Mouse (Mus musculus) intestine, postnatal 0 days (tissue): ENCODE data around the gene Rab3a. TPM values are rescaled to one million over a fixed set of nuclear protein-coding genes. Genes with fewer than 3 reads are reported as not detected.

ENCODE experiments used
- ATAC-seq: fragments of 200-750 bp; cut with Nextera tagmentation; 2 replicates; pipeline ENCODE4 v1.8.0; 2017; ENCODE audit warnings: mild to moderate bottlenecking, moderate TSS enrichment, moderate library complexity
- H3K27ac ChIP-seq: fragments of 300-500 bp; sonication (generic); 2 replicates; pipeline ENCODE4 v1.5.1; 2014; ENCODE audit warnings: mild to moderate bottlenecking, low read depth, low read length, moderate library complexity
- H3K27me3 ChIP-seq: fragments of 300-500 bp; sonication (generic); replicated peaks from 2 replicates; pipeline ENCODE4 v1.6.1; 2014; ENCODE audit warnings: low read length, mixed read lengths; ENCODE audit not compliant: control insufficient read depth, insufficient read depth
- H3K36me3 ChIP-seq: fragments of 300-500 bp; sonication (generic); 2 replicates; pipeline ENCODE4 v1.6.1; 2014; ENCODE audit warnings: mild to moderate bottlenecking, moderate library complexity; ENCODE audit not compliant: control insufficient read depth, insufficient read depth
- H3K4me1 ChIP-seq: fragments of 300-500 bp; sonication (generic); replicated peaks from 2 replicates; pipeline ENCODE4 v1.6.1; 2014; ENCODE audit warnings: antibody characterized with exemption, low read length, mixed read lengths; ENCODE audit not compliant: control insufficient read depth, insufficient read depth
- H3K4me2 ChIP-seq: fragments of 300-500 bp; sonication (generic); replicated peaks from 2 replicates; pipeline ENCODE4 v1.6.1; 2014; ENCODE audit warnings: low read depth, mild to moderate bottlenecking, moderate library complexity
- H3K4me3 ChIP-seq: fragments of 300-500 bp; sonication (generic); 2 replicates; pipeline ENCODE4 v1.5.1; 2014; ENCODE audit warnings: low read depth, low read length
- H3K9ac ChIP-seq: fragments of 300-500 bp; sonication (generic); 2 replicates; pipeline ENCODE4 v1.6.1; 2014; ENCODE audit warnings: mild to moderate bottlenecking, low read depth, low read length
- H3K9me3 ChIP-seq: fragments of 300-500 bp; sonication (generic); 2 replicates; pipeline ENCODE4 v1.6.1; 2016; ENCODE audit warnings: mixed run types; ENCODE audit not compliant: control insufficient read depth
- CTCF ChIP-seq: sonication (generic); IDR thresholded peaks from 2 replicates; pipeline ENCODE4 v1.5.1; 2016; ENCODE audit warnings: low read depth, mild to moderate bottlenecking, control low read depth, antibody characterized with exemption, moderate library complexity
- WGBS: fragments of 180-500 bp; shearing (Covaris S2); extraction: QIAGEN DNeasy Blood & Tissue Kit; methylation state at CpG from one replicate; pipeline ENCODE4 v1.1.7; 2014; 5-methylcytosine and 5-hydroxymethylcytosine counted together
- polyA plus RNA-seq: library from polyadenylated mRNA; unstranded; fragments of >200 nt; fragmentation: Nextera tagmentation; extraction: Ambion mirVana; gene quantifications from 2 replicates; pipeline ENCODE4 v1.2.1, GENCODE M21; 2015

Gene Rab3a
- 18.8 and 19.5 TPM in 2 replicates for polyA plus RNA-seq

- no peaks in the 10 kb centered on the region for H3K27me3 ChIP-seq
- peaks cover 25% of the 10 kb centered on the region for H3K36me3 ChIP-seq
- H3K4me1 ChIP-seq: peaks cover 5% of the 10 kb centered on the region
- peak within 1 kb of the TSS; percentile 78 for H3K27ac ChIP-seq
- H3K9ac ChIP-seq: peak within 1 kb of the TSS; percentile 63
- 7% methylated on average over 37 of the region's 37 CpGs for WGBS
- peak within 1 kb of the TSS; percentile 80 for H3K4me3 ChIP-seq
- peak; percentile 96 for ATAC-seq
- no peaks in the 10 kb centered on the region for H3K9me3 ChIP-seq
- no peak for TF ChIP-seq CTCF
- peak within 1 kb of the TSS; percentile 97 for H3K4me2 ChIP-seq
These were observed at the start of gene Rab3a for GRCm38 (mm10) chr8:70754043-70754870. Gene Rab3a (plus strand): TSS chr8:70754679.

GRCm38 (mm10) chr8:70708281-70708680 is 46.2 kb upstream of the Rab3a start:
- H3K4me2 ChIP-seq: no peak overlapping the region
- no peaks in the 10 kb centered on the region; the same call in none of the 2 replicates for H3K36me3 ChIP-seq
- TF ChIP-seq CTCF: no peak
- no peaks in the 10 kb centered on the region for H3K4me1 ChIP-seq
- no peak overlapping the region for H3K4me3 ChIP-seq
- WGBS: 88% methylated on average over 14 of the region's 14 CpGs
- H3K9ac ChIP-seq: no peak overlapping the region
- H3K27me3 ChIP-seq: no peaks in the 10 kb centered on the region
- ATAC-seq: no peak
- H3K27ac ChIP-seq: no peak overlapping the region
- no peaks in the 10 kb centered on the region for H3K9me3 ChIP-seq

DNA sequence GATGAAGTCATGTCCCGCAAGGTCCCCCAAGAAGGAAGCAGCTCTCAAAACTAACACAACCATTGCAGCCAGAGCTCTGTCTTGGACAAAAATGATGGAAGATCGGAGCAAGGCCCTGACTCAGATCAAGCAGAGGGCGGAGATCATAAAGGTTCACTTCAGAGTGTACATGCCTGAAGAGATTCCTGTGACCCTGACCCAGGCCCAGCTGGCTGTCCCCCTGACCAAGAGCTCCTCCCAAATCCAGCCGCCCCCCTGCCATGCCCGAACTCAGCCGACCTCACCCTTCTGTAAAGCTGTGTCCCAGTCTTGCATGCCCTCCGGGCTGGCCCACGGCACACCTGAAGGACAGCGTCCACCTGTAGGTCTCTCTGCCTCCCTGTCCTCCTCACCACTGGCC is 44.7 kb upstream of the Rab3a start:
- H3K4me3 ChIP-seq: no peak overlapping the region
- no peak for TF ChIP-seq CTCF
- H3K9ac ChIP-seq: no peak overlapping the region
- no peaks in the 10 kb centered on the region for H3K9me3 ChIP-seq
- no peaks in the 10 kb centered on the region for H3K4me1 ChIP-seq
- H3K27ac ChIP-seq: no peak overlapping the region
- no peak overlapping the region for H3K4me2 ChIP-seq
- no peak for ATAC-seq
- H3K27me3 ChIP-seq: no peaks in the 10 kb centered on the region
- WGBS: 91% methylated on average over 9 of the region's 9 CpGs
- no peaks in the 10 kb centered on the region for H3K36me3 ChIP-seq

DNA sequence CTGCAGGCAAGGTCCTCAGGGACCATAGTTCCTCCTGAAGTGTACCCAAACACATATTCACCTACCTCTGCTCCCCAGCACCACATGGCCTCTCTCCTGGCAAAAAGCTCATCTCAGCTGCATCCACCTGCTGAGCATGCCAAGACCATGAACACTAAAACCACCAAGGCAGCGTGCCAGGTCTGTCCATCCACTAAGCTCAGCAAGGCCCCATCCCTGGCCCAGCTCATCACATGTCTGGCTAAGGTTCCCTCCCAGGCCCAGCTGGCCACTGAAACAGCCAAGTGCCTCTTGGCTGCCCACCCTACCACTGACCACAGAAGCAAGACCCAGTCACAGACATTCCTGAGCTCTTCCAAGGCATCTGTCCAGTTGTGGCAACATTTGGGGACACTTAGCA is 44.2 kb upstream of the Rab3a start:
- no peak for TF ChIP-seq CTCF
- Histone ChIP-seq H3K4me3 (no peak overlapping the region), H3K27ac (no peak overlapping the region), H3K36me3 (no peaks in the 10 kb centered on the region), H3K9me3 (no peaks in the 10 kb centered on the region), H3K4me2 (no peak overlapping the region), H3K4me1 (no peaks in the 10 kb centered on the region), H3K27me3 (no peaks in the 10 kb centered on the region), H3K9ac (no peak overlapping the region)
- WGBS: 86% methylated on average over 1 of the region's 1 CpGs
- no peak for ATAC-seq

- Histone ChIP-seq H3K36me3 (no peaks in the 10 kb centered on the region), H3K27ac (no peak overlapping the region), H3K27me3 (no peaks in the 10 kb centered on the region), H3K9ac (no peak overlapping the region), H3K4me1 (no peaks in the 10 kb centered on the region), H3K4me2 (no peak overlapping the region), H3K4me3 (no peak overlapping the region), H3K9me3 (no peaks in the 10 kb centered on the region)
- WGBS: 86% methylated on average over 11 of the region's 11 CpGs
- no peak for TF ChIP-seq CTCF
- no peak for ATAC-seq
These were observed 43.4 kb upstream of the Rab3a start for GRCm38 (mm10) chr8:70711041-70711440.

DNA sequence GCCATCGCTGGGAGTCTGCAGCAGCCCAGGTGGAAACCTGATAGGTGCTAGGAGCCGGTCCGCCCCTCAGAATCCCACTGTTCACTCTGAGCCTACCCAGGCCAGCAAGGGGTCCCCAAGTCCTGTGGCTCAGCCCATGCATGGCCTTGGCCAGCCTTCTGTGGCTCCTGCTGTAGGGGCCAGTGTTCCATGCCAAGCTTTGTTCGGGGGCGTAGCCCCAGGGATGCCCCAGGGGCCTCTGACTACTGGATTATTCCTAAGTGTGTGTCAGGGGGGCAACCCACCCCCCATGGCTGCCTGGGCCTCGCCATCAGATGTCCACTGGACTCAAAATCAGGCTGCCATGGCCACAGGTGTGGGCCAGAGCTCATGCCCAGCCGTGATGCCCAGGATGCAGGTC is 40.5 kb upstream of the Rab3a start:
- H3K4me1 ChIP-seq: no peaks in the 10 kb centered on the region
- no peak for ATAC-seq
- H3K36me3 ChIP-seq: no peaks in the 10 kb centered on the region; the same call in 1 of the 2 replicates
- no peak overlapping the region for H3K27ac ChIP-seq
- no peak for TF ChIP-seq CTCF
- no peak overlapping the region for H3K4me2 ChIP-seq
- WGBS: 77% methylated on average over 7 of the region's 7 CpGs
- no peaks in the 10 kb centered on the region for H3K27me3 ChIP-seq
- H3K9me3 ChIP-seq: no peaks in the 10 kb centered on the region
- no peak overlapping the region for H3K9ac ChIP-seq
- no peak overlapping the region for H3K4me3 ChIP-seq
